ENCODE assay signal across 1 mouse cellular context in the genomic region with DNA sequence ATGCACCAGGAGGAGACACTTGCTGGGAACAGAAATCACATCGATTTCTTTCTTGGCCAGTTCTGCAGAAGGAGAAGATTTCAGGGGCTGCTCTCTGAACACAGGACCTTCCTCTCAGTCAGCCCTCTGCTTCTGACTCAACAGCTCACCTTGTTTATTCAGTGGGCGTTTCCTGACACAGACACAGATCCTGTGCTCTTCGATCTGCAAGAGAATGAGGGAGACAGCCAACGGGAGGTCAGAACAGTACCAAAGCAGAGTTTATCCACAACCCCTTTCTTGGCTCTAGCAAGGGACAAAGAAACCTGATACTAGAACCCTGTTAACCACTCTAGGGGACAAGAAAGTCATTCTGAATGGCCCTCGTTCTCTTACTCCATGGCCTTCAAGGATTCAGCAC.
TF ChIP-seq lines count a peak whose summit lies in the region.

No protein-coding gene starts in this region.

TF ChIP-seq in ES-E14, 5 proteins besides CTCF, POLR2A, EP300 and RAD21 (continued from another document):
- TF ChIP-seq MAFK (IDR thresholded peaks at IDR 0.05; ENCODE audit: insufficient read depth, low read depth, low read length) (no peak), ZNF384 (IDR thresholded peaks at IDR 0.05; ENCODE audit: low read depth, low read length) (no peak)
